Mouse (Mus musculus): ENCODE measurements around the gene Polm.

GRCm38 (mm10) chr11:5785732-5786131 is 52.1 kb downstream of the Polm start:
- TF ChIP-seq CTCF (IDR thresholded peaks at IDR 0.05) (no peak), POLR2A (IDR thresholded peaks at IDR 0.05; ENCODE audit: insufficient read depth, low read depth, low read length) (no peak), EP300 (IDR thresholded peaks at IDR 0.05; ENCODE audit: insufficient read depth, low read depth, low read length) (no peak)
